Mouse (Mus musculus) heart, adult 9 months (tissue): Measurements from ENCODE around the gene Olfr262.
"Not testable (repeated sequence)": the region's sequence is repeated elsewhere in the genome, so short reads cannot be mapped to it uniquely, and the experiment has no call there.

Experiments
- DNase-seq, 2 experiments: peaks; one replicate each; pipeline ENCODE4 v3.0.0; 2022; ENCODE audit warnings: low spot score in 2 of 2

Gene Olfr262

GRCm38 (mm10) chr19:12241559-12241958, at the start of gene Olfr262:
Olfr262 (minus strand) TSS chr19:12241659.
- no peak for DNase-seq

GRCm38 (mm10) chr19:12279554-12279953, 38.1 kb upstream of the Olfr262 start, which contains the start of gene Olfr1434:
Olfr1434 (plus strand) TSS chr19:12279854.
- no peak for DNase-seq

- no peak for DNase-seq
Observed at GRCm38 (mm10) chr19:12260732-12261131, 19.3 kb upstream of the Olfr262 start, which contains the start of gene Olfr235. Olfr235 (plus strand) TSS chr19:12261032.

GRCm38 (mm10) chr19:12232496-12232895, 9.0 kb downstream of the Olfr262 start, which contains the start of gene Olfr1432:
Olfr1432 (minus strand) TSS chr19:12232596.
- not testable (repeated sequence) for DNase-seq

GRCm38 (mm10) chr19:12200334-12200733, 41.1 kb downstream of the Olfr262 start, which contains the start of gene Olfr1431:
Olfr1431 (plus strand) TSS chr19:12200634.
- DNase-seq: no peak

GRCm38 (mm10) chr19:12199076-12199475, 42.4 kb downstream of the Olfr262 start:
- DNase-seq: not testable (repeated sequence)
